Mouse (Mus musculus) thymus, adult 2 months (tissue): ENCODE measurements at regions not wholly inside any gene's neighbourhood (a gene's known extent, or its start where the extent isn't known, plus 50 kb on each side); places are given as distances from the start of the nearest gene placed in this dataset.

Source experiments
- CTCF ChIP-seq: fragments of 200-500 bp; IDR thresholded peaks from 2 replicates; pipeline ENCODE4 v1.5.1; 2012; ENCODE audit warnings: mild to moderate bottlenecking, control low read depth, low read length, moderate library complexity, borderline replicate concordance; ENCODE audit not compliant: control insufficient read depth, poor library complexity, insufficient read depth; ENCODE audit errors: extremely low read depth
- POLR2A ChIP-seq: fragments of 200-500 bp; IDR thresholded peaks from 2 replicates; pipeline ENCODE4 v1.6.1; 2012; ENCODE audit warnings: mild to moderate bottlenecking, low read length, control low read depth, moderate library complexity; ENCODE audit not compliant: control insufficient read depth, poor library complexity, insufficient read depth; ENCODE audit errors: extremely low read depth

DNA sequence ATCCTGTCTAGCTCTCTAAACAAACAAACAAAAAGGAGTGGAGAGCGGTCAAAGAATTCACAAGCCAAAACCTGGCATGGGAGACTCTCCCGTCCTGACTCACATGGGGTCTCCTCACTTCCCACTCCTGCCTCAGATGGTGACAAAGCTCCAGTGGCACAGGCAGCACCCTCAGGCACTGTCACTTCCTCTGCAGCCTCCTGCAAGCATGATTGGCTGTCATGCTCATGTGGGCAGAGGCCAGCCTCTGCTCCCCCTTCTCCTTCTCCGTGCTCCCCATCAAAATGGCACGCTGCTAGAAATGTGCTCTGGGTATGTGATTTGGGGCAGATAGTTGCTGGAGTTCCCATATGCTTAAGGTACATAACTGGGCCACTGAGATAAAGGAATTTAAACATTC lies 255.4 kb downstream of the Dhx15 start:
- no peak for TF ChIP-seq CTCF
- no peak for TF ChIP-seq POLR2A
